Mouse (Mus musculus) hindbrain, embryonic 15.5 days (tissue): ENCODE measurements around the gene Egfl7. TPM values are rescaled to one million over a fixed set of nuclear protein-coding genes. Genes with fewer than 3 reads are reported as not detected.

ENCODE experiments used
- ATAC-seq: fragments of 200-750 bp; cut with Nextera tagmentation; 2 replicates; pipeline ENCODE4 v1.8.0; 2017; ENCODE audit warnings: low read depth, moderate number of reproducible peaks, moderate TSS enrichment; ENCODE audit not compliant: low FRiP score
- H3K27ac ChIP-seq: fragments of 300-500 bp; sonication (generic); replicated peaks from 2 replicates; pipeline ENCODE4 v1.5.1; 2015; ENCODE audit warnings: mild to moderate bottlenecking, inconsistent platforms
- H3K27me3 ChIP-seq: fragments of 300-500 bp; sonication (generic); 2 replicates; pipeline ENCODE4 v1.6.1; 2015; ENCODE audit warnings: control low read depth, inconsistent platforms
- H3K36me3 ChIP-seq: fragments of 300-500 bp; sonication (generic); 2 replicates; pipeline ENCODE4 v1.6.1; 2015; ENCODE audit warnings: control low read depth, inconsistent platforms
- H3K4me1 ChIP-seq: fragments of 300-500 bp; sonication (generic); replicated peaks from 2 replicates; pipeline ENCODE4 v1.6.1; 2015; ENCODE audit warnings: control low read depth, inconsistent platforms
- H3K4me2 ChIP-seq: fragments of 300-500 bp; sonication (generic); 2 replicates; pipeline ENCODE4 v1.6.1; 2015; ENCODE audit warnings: moderate library complexity, mild to moderate bottlenecking, inconsistent platforms
- H3K4me3 ChIP-seq: fragments of 300-500 bp; sonication (generic); 2 replicates; pipeline ENCODE4 v1.5.1; 2015; ENCODE audit warnings: mild to moderate bottlenecking, inconsistent platforms
- H3K9ac ChIP-seq: fragments of 300-500 bp; sonication (generic); 2 replicates; pipeline ENCODE4 v1.6.1; 2015; ENCODE audit warnings: inconsistent platforms
- H3K9me3 ChIP-seq: fragments of 300-500 bp; sonication (generic); 2 replicates; pipeline ENCODE4 v1.6.1; 2016; ENCODE audit warnings: control low read depth, inconsistent platforms
- WGBS: fragments of 180-500 bp; shearing (Covaris S2); methylation state at CpG from one replicate; pipeline ENCODE4 v1.1.7; 2015; 5-methylcytosine and 5-hydroxymethylcytosine counted together
- polyA plus RNA-seq: library from polyadenylated mRNA; unstranded; fragments of >200 nt; fragmentation: Nextera tagmentation; extraction: Ambion mirVana; gene quantifications from 2 replicates; pipeline ENCODE4 v1.2.1, GENCODE M21; 2015

Egfl7 gene
- polyA plus RNA-seq, 1 experiment from 2014 or later: 70.7 TPM

DNA sequence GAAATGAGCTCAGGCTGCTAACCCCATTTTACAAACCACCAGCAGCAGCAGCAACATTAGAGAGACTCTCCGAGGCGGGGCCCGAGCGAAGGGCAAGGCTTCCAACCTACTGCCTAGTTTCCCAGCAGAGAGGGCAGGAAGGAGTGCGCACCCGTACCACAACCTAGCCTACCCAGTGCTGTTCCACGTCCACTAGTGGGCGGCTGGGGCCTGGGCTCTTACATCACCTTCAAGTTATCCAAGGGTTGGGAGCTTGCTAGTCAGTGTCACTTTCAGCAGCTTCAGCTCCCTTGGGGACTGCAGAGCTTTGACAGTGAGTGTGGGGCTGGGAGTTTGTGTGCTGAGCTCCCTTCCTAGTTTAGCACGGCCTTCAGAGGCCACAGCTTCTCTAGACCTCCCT is 8.4 kb upstream of the Egfl7 start:
- H3K27me3 ChIP-seq: no peaks in the 10 kb centered on the region
- no peak for ATAC-seq
- peaks cover 13% of the 10 kb centered on the region for H3K4me1 ChIP-seq
- WGBS: 74% methylated on average over 9 of the region's 9 CpGs
- H3K4me2 ChIP-seq: no peak overlapping the region
- H3K4me3 ChIP-seq: no peak overlapping the region
- H3K9me3 ChIP-seq: no peaks in the 10 kb centered on the region
- H3K9ac ChIP-seq: no peak overlapping the region
- H3K36me3 ChIP-seq: no peaks in the 10 kb centered on the region
- peak overlapping the region; percentile 34; the same call in 1 of the 2 replicates for H3K27ac ChIP-seq

DNA sequence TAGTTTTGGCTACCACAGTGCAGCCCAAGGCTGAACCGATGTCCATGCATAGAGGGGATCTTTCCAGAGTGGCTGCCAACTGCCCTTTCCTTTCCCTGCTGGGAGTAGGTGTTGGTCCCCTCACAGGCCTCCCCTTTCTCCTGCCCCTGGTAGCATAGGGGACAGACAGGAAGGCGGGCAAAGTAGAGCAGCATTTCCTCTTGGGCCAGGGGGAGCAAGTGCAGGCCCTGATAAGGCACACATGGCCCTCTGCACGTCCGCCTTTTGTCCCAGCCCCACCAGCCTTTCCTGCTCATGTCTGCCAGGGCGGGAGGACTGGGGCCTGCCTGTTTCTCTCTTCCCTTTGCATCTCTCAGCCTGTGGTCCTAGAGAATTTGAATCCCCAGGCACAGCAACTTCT is 8.0 kb upstream of the Egfl7 start:
- no peak overlapping the region for H3K4me2 ChIP-seq
- no peaks in the 10 kb centered on the region for H3K36me3 ChIP-seq
- no peak overlapping the region for H3K4me3 ChIP-seq
- H3K27ac ChIP-seq: peak overlapping the region; percentile 34; the same call in 1 of the 2 replicates
- WGBS: 76% methylated on average over 5 of the region's 5 CpGs
- peaks cover 13% of the 10 kb centered on the region for H3K4me1 ChIP-seq
- H3K9me3 ChIP-seq: no peaks in the 10 kb centered on the region
- no peak overlapping the region for H3K9ac ChIP-seq
- H3K27me3 ChIP-seq: no peaks in the 10 kb centered on the region
- no peak for ATAC-seq

DNA sequence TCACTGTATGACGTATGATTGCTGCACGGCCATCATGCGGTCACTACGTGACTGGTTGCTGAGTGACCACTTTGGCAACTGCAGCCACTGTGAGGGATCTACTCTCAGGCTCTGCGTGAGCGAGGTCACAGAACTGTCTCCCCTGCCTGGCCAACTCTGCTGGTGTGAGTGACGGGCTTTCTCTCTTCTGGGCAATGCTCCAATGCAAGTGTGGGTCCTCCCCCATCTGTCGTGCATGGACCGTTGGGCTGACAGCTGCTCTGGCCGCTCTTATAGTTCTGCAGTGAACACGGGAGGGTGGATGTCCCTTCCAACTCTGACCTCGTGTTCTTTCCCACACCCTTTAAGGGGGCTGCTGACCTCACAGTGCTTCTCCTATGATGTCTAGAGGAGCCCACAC is 6.4 kb upstream of the Egfl7 start:
- H3K27me3 ChIP-seq: no peaks in the 10 kb centered on the region
- no peaks in the 10 kb centered on the region for H3K36me3 ChIP-seq
- peak; percentile 69 for ATAC-seq
- H3K27ac ChIP-seq: peak overlapping the region; percentile 57; the same call in 1 of the 2 replicates
- H3K9ac ChIP-seq: no peak overlapping the region
- H3K4me3 ChIP-seq: no peak overlapping the region
- no peaks in the 10 kb centered on the region for H3K9me3 ChIP-seq
- WGBS: 40% methylated on average over 12 of the region's 12 CpGs
- peak overlapping the region; percentile 24; the same call in 1 of the 2 replicates for H3K4me2 ChIP-seq
- H3K4me1 ChIP-seq: peaks cover 13% of the 10 kb centered on the region

DNA sequence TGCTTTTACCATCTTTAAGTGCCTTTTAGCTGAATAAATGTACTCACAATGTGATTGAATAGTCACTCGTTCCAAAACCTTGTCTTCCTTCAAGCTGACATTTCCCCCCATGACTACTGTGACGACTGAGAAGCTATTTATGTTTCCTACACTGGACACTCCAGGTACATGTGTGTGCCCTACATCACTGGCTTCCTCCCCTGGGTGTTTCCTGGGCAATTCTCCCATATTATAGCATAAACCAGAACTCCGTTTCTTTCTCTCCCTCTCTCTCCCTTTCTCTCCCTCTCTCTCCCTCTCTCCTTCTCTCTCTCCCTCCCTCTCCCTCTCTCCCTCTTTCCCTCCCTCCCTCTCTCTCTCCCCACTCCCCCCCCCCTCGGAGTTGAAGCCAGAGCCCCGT is 6.0 kb upstream of the Egfl7 start:
- Histone ChIP-seq H3K4me2 (peak overlapping the region; percentile 24; the same call in 1 of the 2 replicates), H3K27ac (peak overlapping the region; percentile 57; the same call in 1 of the 2 replicates), H3K4me1 (peaks cover 13% of the 10 kb centered on the region), H3K4me3 (no peak overlapping the region), H3K36me3 (no peaks in the 10 kb centered on the region), H3K9me3 (no peaks in the 10 kb centered on the region), H3K9ac (no peak overlapping the region), H3K27me3 (no peaks in the 10 kb centered on the region)
- WGBS: 18% methylated on average over 5 of the region's 5 CpGs
- no peak for ATAC-seq

DNA sequence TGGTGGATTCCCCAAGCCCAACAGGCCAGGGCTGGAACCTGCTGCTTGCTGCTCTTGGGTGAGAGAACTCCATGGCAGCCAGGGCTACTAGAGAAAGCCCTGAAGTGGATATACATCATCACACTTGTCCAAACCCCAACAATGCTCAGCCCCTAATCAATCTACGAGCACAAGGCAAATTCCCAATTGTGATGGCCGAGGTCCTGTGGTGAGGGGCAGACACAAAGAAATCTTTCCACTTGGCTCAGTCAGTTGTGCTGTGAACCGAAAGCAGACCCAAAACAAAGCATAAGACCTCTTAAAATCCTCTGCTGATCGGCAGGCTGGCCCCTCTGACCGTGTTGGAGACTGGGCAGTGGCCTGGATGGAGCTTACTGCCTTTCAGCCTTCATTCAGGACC is 5.0 kb upstream of the Egfl7 start:
- Histone ChIP-seq H3K9me3 (no peaks in the 10 kb centered on the region), H3K4me2 (no peak overlapping the region), H3K27ac (no peak overlapping the region), H3K4me1 (peaks cover 13% of the 10 kb centered on the region), H3K36me3 (no peaks in the 10 kb centered on the region), H3K4me3 (no peak overlapping the region), H3K9ac (no peak overlapping the region), H3K27me3 (no peaks in the 10 kb centered on the region)
- 16% methylated on average over 5 of the region's 5 CpGs for WGBS
- no peak for ATAC-seq

DNA sequence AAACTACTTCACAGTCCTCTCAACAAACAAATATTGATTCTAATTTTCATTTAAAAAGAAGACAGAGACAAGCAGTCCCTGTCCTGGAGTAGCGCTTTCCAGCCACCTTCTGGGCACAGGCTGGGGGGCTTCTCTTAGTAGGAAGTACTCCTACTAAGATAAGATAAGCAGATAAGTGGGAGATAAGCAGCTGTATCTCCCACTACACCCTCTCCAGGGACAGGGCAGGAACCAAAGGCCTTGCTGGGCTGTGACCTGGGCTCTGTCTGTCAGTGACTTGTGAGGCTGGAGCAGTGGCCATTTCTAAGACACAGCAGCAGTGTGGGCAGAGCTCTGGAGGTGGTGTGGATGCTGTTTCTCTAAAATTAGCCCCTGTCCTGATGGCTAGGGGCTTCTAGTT is 4.4 kb upstream of the Egfl7 start:
- H3K36me3 ChIP-seq: no peaks in the 10 kb centered on the region
- no peak overlapping the region for H3K4me3 ChIP-seq
- H3K27ac ChIP-seq: no peak overlapping the region
- no peak for ATAC-seq
- WGBS: 75% methylated on average over 1 of the region's 1 CpGs
- no peaks in the 10 kb centered on the region for H3K27me3 ChIP-seq
- H3K4me1 ChIP-seq: peaks cover 13% of the 10 kb centered on the region
- no peaks in the 10 kb centered on the region for H3K9me3 ChIP-seq
- H3K9ac ChIP-seq: no peak overlapping the region
- H3K4me2 ChIP-seq: no peak overlapping the region

DNA sequence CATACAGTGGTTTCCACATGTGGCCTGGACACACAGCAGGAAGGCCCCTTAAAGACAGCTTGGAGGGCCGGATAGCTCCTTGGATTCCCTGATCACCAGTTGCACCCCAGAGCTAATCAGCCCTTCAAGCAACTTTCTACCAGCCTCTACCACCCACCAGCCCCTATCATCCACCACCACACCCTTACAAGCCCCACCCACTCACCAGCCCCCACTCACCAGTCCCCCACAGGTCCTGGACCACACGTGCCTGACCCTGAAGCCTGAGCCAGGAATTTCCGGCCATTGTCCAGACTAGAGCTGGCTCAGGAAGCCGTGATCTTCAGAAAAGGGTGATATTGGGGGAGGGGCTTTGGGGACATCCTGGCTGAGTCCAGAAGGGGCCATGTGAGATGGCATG is 3.9 kb upstream of the Egfl7 start:
- no peak for ATAC-seq
- Histone ChIP-seq H3K36me3 (no peaks in the 10 kb centered on the region), H3K27me3 (no peaks in the 10 kb centered on the region), H3K4me3 (no peak overlapping the region), H3K27ac (no peak overlapping the region), H3K4me2 (no peak overlapping the region), H3K4me1 (peaks cover 13% of the 10 kb centered on the region), H3K9ac (no peak overlapping the region), H3K9me3 (no peaks in the 10 kb centered on the region)
- WGBS: 52% methylated on average over 4 of the region's 4 CpGs

DNA sequence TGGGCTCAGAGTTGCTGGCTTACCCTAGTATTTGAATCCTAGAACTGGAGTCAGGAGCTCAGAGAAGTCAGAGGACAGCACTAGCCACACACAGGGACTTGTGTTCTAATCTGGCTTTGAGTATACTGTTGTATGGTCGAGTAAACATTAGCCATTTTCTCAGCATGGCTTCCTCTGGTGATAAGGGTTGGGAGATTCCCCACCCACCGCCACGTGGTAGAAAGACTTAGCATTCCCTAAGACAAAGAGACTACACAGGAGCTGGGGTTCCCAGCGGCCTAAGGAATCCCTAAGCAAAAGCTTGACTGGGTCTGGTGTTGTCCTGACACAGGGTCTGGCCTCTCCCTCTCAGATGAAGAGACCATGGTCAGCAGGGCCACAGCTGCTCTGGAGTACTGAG is 3.4 kb upstream of the Egfl7 start:
- H3K27ac ChIP-seq: 0 out of 2 replicates have a peak overlapping the region, but pooled peaks have one; percentile 9

DNA sequence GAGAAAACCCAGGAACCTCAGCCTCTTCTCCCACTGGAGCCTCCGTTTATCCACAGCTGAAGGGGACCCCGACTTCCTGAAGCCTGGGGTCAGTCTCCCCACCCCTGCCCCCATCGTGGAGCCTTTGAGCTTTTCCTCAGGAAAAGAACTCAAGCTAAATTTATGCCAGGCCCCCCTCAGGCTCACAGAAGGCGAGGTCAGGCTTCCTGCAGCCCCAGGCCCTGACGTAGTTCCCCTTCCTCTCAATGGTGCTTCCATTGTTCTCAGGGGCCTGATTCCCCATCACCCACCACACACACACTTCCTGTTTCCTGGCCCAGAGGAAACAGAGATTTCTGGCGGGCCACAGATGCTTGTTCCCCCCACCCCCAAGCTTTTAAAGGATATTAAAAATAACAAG is 1.4 kb upstream of the Egfl7 start:
- no peaks in the 10 kb centered on the region for H3K36me3 ChIP-seq
- WGBS: 48% methylated on average over 6 of the region's 6 CpGs
- peaks cover 9% of the 10 kb centered on the region for H3K4me1 ChIP-seq
- no peak for ATAC-seq
- H3K9ac ChIP-seq: no peak overlapping the region
- no peak overlapping the region for H3K4me3 ChIP-seq
- H3K27me3 ChIP-seq: no peaks in the 10 kb centered on the region
- H3K4me2 ChIP-seq: no peak overlapping the region
- no peak overlapping the region; the same call in 1 of the 2 replicates for H3K27ac ChIP-seq
- no peaks in the 10 kb centered on the region for H3K9me3 ChIP-seq

More for the DNA sequence above, 3.4 kb upstream of the Egfl7 start:
- H3K4me1 ChIP-seq: peaks cover 13% of the 10 kb centered on the region
- 46% methylated on average over 4 of the region's 4 CpGs for WGBS
- no peak overlapping the region for H3K4me3 ChIP-seq
- no peaks in the 10 kb centered on the region for H3K27me3 ChIP-seq
- ATAC-seq: no peak
- no peak overlapping the region for H3K9ac ChIP-seq
- H3K4me2 ChIP-seq: no peak overlapping the region
- no peaks in the 10 kb centered on the region for H3K36me3 ChIP-seq
- no peaks in the 10 kb centered on the region for H3K9me3 ChIP-seq

DNA sequence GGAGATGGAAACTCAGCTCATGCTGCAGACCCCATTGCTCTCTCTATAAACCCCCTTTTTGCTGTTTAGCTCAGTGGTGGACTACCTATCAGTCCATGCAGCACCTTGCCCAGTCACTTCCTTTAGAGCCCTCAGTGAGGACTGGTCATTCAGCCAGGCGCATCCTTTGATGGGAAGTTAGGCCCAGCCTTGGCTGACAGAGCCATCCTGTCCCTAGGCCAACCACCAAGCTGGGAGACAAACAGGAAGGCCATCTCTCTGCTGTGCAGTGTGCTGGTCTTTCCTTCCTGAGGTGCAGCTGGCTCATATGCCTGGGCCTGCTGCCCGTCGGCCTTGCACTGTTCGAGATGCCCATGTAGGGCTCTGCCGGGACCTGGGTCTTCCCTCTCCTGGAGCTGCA is 937 bp downstream of the Egfl7 start:
- WGBS: 95% methylated on average over 5 of the region's 5 CpGs

DNA sequence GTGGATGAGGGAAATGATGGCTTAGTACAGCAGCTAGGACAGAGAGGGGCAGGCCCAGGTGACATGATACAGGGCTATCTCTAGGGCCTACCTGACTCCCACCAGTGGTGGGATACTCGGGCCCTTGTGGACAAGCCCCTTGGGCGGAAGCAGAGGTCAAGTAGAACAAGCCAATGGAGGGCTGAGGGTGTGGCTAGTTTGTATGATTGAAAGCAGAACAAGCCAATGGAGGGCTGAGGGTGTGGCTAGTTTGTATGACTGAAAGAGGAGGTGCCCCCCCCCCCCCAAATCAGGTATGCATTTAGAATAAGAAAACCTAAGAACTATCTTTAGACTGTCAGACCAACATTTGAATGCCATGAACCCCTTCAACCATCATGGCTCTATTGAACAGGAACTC is 2.4 kb downstream of the Egfl7 start:
- Histone ChIP-seq H3K9ac (no peak overlapping the region), H3K4me1 (peaks cover 10% of the 10 kb centered on the region), H3K9me3 (no peaks in the 10 kb centered on the region), H3K36me3 (no peaks in the 10 kb centered on the region), H3K27ac (no peak overlapping the region), H3K4me3 (no peak overlapping the region), H3K4me2 (no peak overlapping the region), H3K27me3 (no peaks in the 10 kb centered on the region)
- 74% methylated on average over 2 of the region's 2 CpGs for WGBS
- no peak for ATAC-seq

More for the DNA sequence above, 937 bp downstream of the Egfl7 start:
- no peaks in the 10 kb centered on the region for H3K9me3 ChIP-seq
- H3K4me3 ChIP-seq: no peak overlapping the region
- H3K4me1 ChIP-seq: no peaks in the 10 kb centered on the region
- H3K4me2 ChIP-seq: no peak overlapping the region
- ATAC-seq: no peak
- H3K27ac ChIP-seq: no peak overlapping the region
- H3K36me3 ChIP-seq: no peaks in the 10 kb centered on the region
- H3K9ac ChIP-seq: no peak overlapping the region
- no peaks in the 10 kb centered on the region for H3K27me3 ChIP-seq

DNA sequence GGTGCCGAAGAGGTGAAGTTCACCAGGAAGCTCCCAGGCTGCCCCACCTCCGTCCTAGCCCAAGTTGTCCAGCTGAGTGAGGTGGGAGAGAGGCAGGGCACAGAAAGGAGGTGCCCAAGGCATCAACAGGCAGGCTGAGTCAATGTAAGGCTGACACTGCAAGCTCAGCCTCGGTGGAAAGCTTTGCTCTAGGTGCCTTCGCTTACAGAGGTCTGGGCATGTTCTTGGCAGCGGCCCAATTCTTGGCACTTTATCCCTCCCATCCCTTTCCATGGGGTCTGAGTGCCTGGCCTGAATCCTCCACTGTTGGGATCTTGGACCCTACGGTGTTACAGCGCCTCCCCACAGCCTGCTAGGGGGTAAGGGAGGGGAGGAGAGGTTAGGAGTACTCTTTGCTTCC is 2.9 kb downstream of the Egfl7 start:
- WGBS: 74% methylated on average over 7 of the region's 7 CpGs

DNA sequence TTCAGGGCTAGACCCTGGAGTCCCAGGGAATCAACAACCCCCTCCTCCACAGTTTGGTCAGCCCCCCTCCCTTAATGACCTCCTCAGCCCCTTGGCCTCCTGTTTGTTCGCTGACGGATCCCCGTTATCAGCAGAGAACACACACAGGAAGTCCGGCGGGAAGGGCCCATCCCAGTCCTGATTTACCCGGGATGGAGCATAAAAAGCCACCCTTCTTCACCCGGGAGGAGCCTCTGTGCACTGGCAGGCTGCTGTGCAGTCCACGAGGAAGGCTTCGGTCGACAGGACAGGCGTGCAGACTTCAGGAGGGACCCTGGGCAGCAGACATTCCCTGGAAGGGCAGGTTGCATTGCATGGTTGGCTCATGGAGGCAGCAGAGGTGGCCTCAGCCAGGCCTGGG is 3.8 kb downstream of the Egfl7 start:
- no peak overlapping the region for H3K4me2 ChIP-seq
- H3K9ac ChIP-seq: no peak overlapping the region
- H3K27me3 ChIP-seq: no peaks in the 10 kb centered on the region
- H3K36me3 ChIP-seq: no peaks in the 10 kb centered on the region
- no peak for ATAC-seq
- H3K4me3 ChIP-seq: peak overlapping the region; percentile 8; the same call in 1 of the 2 replicates
- WGBS: 77% methylated on average over 11 of the region's 11 CpGs
- no peak overlapping the region for H3K27ac ChIP-seq
- no peaks in the 10 kb centered on the region for H3K9me3 ChIP-seq
- H3K4me1 ChIP-seq: peaks cover 14% of the 10 kb centered on the region

More for the DNA sequence above, 2.9 kb downstream of the Egfl7 start:
- H3K4me1 ChIP-seq: peaks cover 14% of the 10 kb centered on the region
- peak overlapping the region; percentile 42; the same call in 1 of the 2 replicates for H3K27ac ChIP-seq
- no peaks in the 10 kb centered on the region for H3K9me3 ChIP-seq
- no peaks in the 10 kb centered on the region for H3K36me3 ChIP-seq
- H3K9ac ChIP-seq: no peak overlapping the region
- no peak overlapping the region for H3K4me2 ChIP-seq
- H3K4me3 ChIP-seq: no peak overlapping the region
- H3K27me3 ChIP-seq: no peaks in the 10 kb centered on the region
- ATAC-seq: no peak
